Mouse (Mus musculus): ENCODE data around the gene Pip5k1c. TPM values are rescaled to one million over a fixed set of nuclear protein-coding genes. Genes with fewer than 3 reads are reported as not detected.

Pip5k1c gene
- polyA plus RNA-seq, 1 experiment from 2014 or later: 73.1 TPM

GRCm38 (mm10) chr10:81346453-81347067 lies 53.8 kb downstream of the Pip5k1c start:
- ATAC-seq: peak; percentile 9; the same call in 1 of the 2 replicates
- peaks cover 16% of the 10 kb centered on the region for H3K36me3 ChIP-seq (ENCODE audit: poor library complexity, severe bottlenecking)
- H3K27me3 ChIP-seq: peaks cover 63% of the 10 kb centered on the region
- H3K4me2 ChIP-seq: peak overlapping the region; percentile 58
- H3K9me3 ChIP-seq (replicated peaks): no peaks in the 10 kb centered on the region
- WGBS: 6% methylated on average over 47 of the region's 55 CpGs
- peak overlapping the region; percentile 24 for H3K4me3 ChIP-seq
- H3K27ac ChIP-seq: no peak overlapping the region; the same call in 1 of the 2 replicates
- peaks cover 39% of the 10 kb centered on the region for H3K4me1 ChIP-seq
- H3K9ac ChIP-seq: peak overlapping the region; percentile 60

GRCm38 (mm10) chr10:81349146-81349545 lies 56.4 kb downstream of the Pip5k1c start:
- no peak for ATAC-seq
- no peaks in the 10 kb centered on the region for H3K9me3 ChIP-seq (replicated peaks)
- H3K4me2 ChIP-seq: peak overlapping the region; percentile 95
- H3K4me3 ChIP-seq: peak overlapping the region; percentile 77
- peaks cover 32% of the 10 kb centered on the region for H3K4me1 ChIP-seq
- H3K27me3 ChIP-seq: peaks cover 38% of the 10 kb centered on the region
- H3K27ac ChIP-seq: no peak overlapping the region
- peaks cover 16% of the 10 kb centered on the region for H3K36me3 ChIP-seq (ENCODE audit: poor library complexity, severe bottlenecking)
- peak overlapping the region; percentile 82 for H3K9ac ChIP-seq
- WGBS: 4% methylated on average over 12 of the region's 12 CpGs

GRCm38 (mm10) chr10:81349961-81350350 lies 57.2 kb downstream of the Pip5k1c start:
- H3K9me3 ChIP-seq (replicated peaks): no peaks in the 10 kb centered on the region
- H3K4me3 ChIP-seq: peak overlapping the region; percentile 77
- peaks cover 32% of the 10 kb centered on the region for H3K4me1 ChIP-seq
- H3K9ac ChIP-seq: peak overlapping the region; percentile 82
- peak; percentile 5; the same call in 1 of the 2 replicates for ATAC-seq
- 0% methylated on average over 25 of the region's 29 CpGs for WGBS
- peak overlapping the region; percentile 44 for H3K27ac ChIP-seq
- peak overlapping the region; percentile 95 for H3K4me2 ChIP-seq
- H3K36me3 ChIP-seq (ENCODE audit: poor library complexity, severe bottlenecking): peaks cover 16% of the 10 kb centered on the region
- peaks cover 30% of the 10 kb centered on the region for H3K27me3 ChIP-seq

- peak within 1 kb of the TSS; percentile 82 for H3K9ac ChIP-seq
- ATAC-seq: peak; percentile 97
- H3K27ac ChIP-seq: peak within 1 kb of the TSS; percentile 44
- peaks cover 16% of the 10 kb centered on the region for H3K36me3 ChIP-seq (ENCODE audit: poor library complexity, severe bottlenecking)
- peak within 1 kb of the TSS; percentile 95 for H3K4me2 ChIP-seq
- peak within 1 kb of the TSS; percentile 77 for H3K4me3 ChIP-seq
- H3K9me3 ChIP-seq (replicated peaks): no peaks in the 10 kb centered on the region
- under 1% methylated on average over 54 of the region's 54 CpGs for WGBS
- H3K4me1 ChIP-seq: peaks cover 32% of the 10 kb centered on the region
- H3K27me3 ChIP-seq: peaks cover 24% of the 10 kb centered on the region; the same call in 1 of the 2 replicates
Observed at GRCm38 (mm10) chr10:81350351-81351063, 57.7 kb downstream of the Pip5k1c start, which contains the start of gene Hmg20b. Gene Hmg20b, minus strand, starts transcription at chr10:81350480.

- no peak overlapping the region for H3K4me2 ChIP-seq
- no peak for ATAC-seq
Observed at GRCm38 (mm10) chr10:81351678-81352291, 59.0 kb downstream of the Pip5k1c start.

GRCm38 (mm10) chr10:81354738-81355477 lies 62.1 kb downstream of the Pip5k1c start:
- Histone ChIP-seq H3K27ac (no peak overlapping the region), H3K4me2 (no peak overlapping the region), H3K4me1 (peaks cover 26% of the 10 kb centered on the region), H3K27me3 (no peaks in the 10 kb centered on the region), H3K9me3 (replicated peaks) (no peaks in the 10 kb centered on the region), H3K36me3 (ENCODE audit: poor library complexity, severe bottlenecking) (no peaks in the 10 kb centered on the region), H3K9ac (0 out of 2 replicates have a peak overlapping the region, but pooled peaks have one; percentile 1), H3K4me3 (no peak overlapping the region)
- 68% methylated on average over 9 of the region's 9 CpGs for WGBS
- no peak for ATAC-seq

More at GRCm38 (mm10) chr10:81351678-81352291, 59.0 kb downstream of the Pip5k1c start:
- Histone ChIP-seq H3K4me3 (no peak overlapping the region), H3K4me1 (peaks cover 29% of the 10 kb centered on the region), H3K27me3 (0 out of 2 replicates have a peak, but pooled peaks cover 14% of the 10 kb centered on the region), H3K27ac (no peak overlapping the region), H3K9ac (no peak overlapping the region), H3K9me3 (replicated peaks) (no peaks in the 10 kb centered on the region), H3K36me3 (ENCODE audit: poor library complexity, severe bottlenecking) (peaks cover 10% of the 10 kb centered on the region)
- WGBS: 29% methylated on average over 9 of the region's 9 CpGs

- 88% methylated on average over 4 of the region's 4 CpGs for WGBS
- H3K9ac ChIP-seq: no peak overlapping the region
Observed at GRCm38 (mm10) chr10:81355533-81355932, 62.8 kb downstream of the Pip5k1c start.

GRCm38 (mm10) chr10:81356352-81356990 lies 63.7 kb downstream of the Pip5k1c start:
- H3K4me2 ChIP-seq: peak overlapping the region; percentile 98
- H3K36me3 ChIP-seq (ENCODE audit: poor library complexity, severe bottlenecking): peaks cover 4% of the 10 kb centered on the region; the same call in 1 of the 2 replicates
- H3K27me3 ChIP-seq: no peaks in the 10 kb centered on the region
- no peak overlapping the region for H3K9ac ChIP-seq
- 53% methylated on average over 12 of the region's 12 CpGs for WGBS
- peaks cover 23% of the 10 kb centered on the region for H3K4me1 ChIP-seq
- ATAC-seq: no peak
- H3K4me3 ChIP-seq: no peak overlapping the region
- no peaks in the 10 kb centered on the region for H3K9me3 ChIP-seq (replicated peaks)
- H3K27ac ChIP-seq: no peak overlapping the region

More at GRCm38 (mm10) chr10:81355533-81355932, 62.8 kb downstream of the Pip5k1c start:
- H3K36me3 ChIP-seq (ENCODE audit: poor library complexity, severe bottlenecking): 0 out of 2 replicates have a peak, but pooled peaks cover 4% of the 10 kb centered on the region
- no peak for ATAC-seq
- no peaks in the 10 kb centered on the region for H3K9me3 ChIP-seq (replicated peaks)
- no peak overlapping the region for H3K4me3 ChIP-seq
- no peak overlapping the region for H3K4me2 ChIP-seq
- H3K4me1 ChIP-seq: peaks cover 26% of the 10 kb centered on the region
- H3K27ac ChIP-seq: no peak overlapping the region
- H3K27me3 ChIP-seq: no peaks in the 10 kb centered on the region

GRCm38 (mm10) chr10:81356991-81357844 lies 64.5 kb downstream of the Pip5k1c start, which contains the start of gene Mfsd12:
Gene Mfsd12, plus strand, starts transcription at chr10:81357491.
- H3K4me3 ChIP-seq: peak within 1 kb of the TSS; percentile 75
- H3K27ac ChIP-seq: no peak within 1 kb of the TSS
- peak within 1 kb of the TSS; percentile 98 for H3K4me2 ChIP-seq
- H3K36me3 ChIP-seq (ENCODE audit: poor library complexity, severe bottlenecking): peaks cover 4% of the 10 kb centered on the region; the same call in 1 of the 2 replicates
- peak; percentile 94 for ATAC-seq
- H3K9ac ChIP-seq: peak within 1 kb of the TSS; percentile 84
- 3% methylated on average over 59 of the region's 79 CpGs for WGBS
- peaks cover 23% of the 10 kb centered on the region for H3K4me1 ChIP-seq
- H3K27me3 ChIP-seq: no peaks in the 10 kb centered on the region
- H3K9me3 ChIP-seq (replicated peaks): no peaks in the 10 kb centered on the region

- peaks cover 25% of the 10 kb centered on the region for H3K4me1 ChIP-seq
- peaks cover 6% of the 10 kb centered on the region for H3K27me3 ChIP-seq
- peak overlapping the region; percentile 98 for H3K4me2 ChIP-seq
- H3K9ac ChIP-seq: peak overlapping the region; percentile 84
- H3K4me3 ChIP-seq: peak overlapping the region; percentile 75
- no peak for ATAC-seq
- peaks cover 4% of the 10 kb centered on the region; the same call in 1 of the 2 replicates for H3K36me3 ChIP-seq (ENCODE audit: poor library complexity, severe bottlenecking)
- H3K27ac ChIP-seq: no peak overlapping the region
- WGBS: 39% methylated on average over 4 of the region's 4 CpGs
- no peaks in the 10 kb centered on the region for H3K9me3 ChIP-seq (replicated peaks)
Observed at GRCm38 (mm10) chr10:81358209-81358608, 65.4 kb downstream of the Pip5k1c start.
